ENCODE assay signal across 24 mouse cellular contexts in the genomic region with DNA sequence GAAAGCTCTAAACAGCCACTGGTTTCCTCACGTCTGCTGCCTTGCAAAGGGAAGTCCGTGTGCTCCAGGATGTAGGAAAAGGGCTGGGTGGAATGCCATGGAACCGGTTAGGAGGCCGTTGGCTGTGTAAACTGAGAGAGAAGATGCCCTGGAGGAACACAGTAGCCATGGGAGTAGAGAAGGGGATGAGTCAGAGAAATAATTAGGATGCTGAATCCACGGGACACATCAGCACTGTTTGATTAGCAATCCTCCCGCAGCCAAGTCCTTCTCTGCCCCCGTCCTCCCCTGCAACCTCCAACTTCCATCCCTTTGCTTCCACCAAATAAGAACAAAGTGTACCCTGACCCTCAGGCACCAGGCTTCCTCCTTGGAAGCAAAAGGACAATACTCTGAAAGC.
"Had no signal": no experiment of that assay in that cellular context is flagged by ENCODE, and none has a peak within 500 bp of the region (broad histone marks: within the 10 kb centered on the region; RNA-seq: fewer than 3 reads in every experiment).

No protein-coding gene starts in this region.

- H3K4me1 ChIP-seq: heart, embryonic 13.5 days; heart, embryonic 15.5 days; kidney, embryonic 15.5 days; limb, embryonic 13.5 days; limb, embryonic 15.5 days had no signal

- ATAC-seq: hindbrain, postnatal 0 days; intestine, embryonic 16.5 days had no signal

- H3K9ac ChIP-seq: heart, embryonic 13.5 days; heart, embryonic 15.5 days; hindbrain, embryonic 13.5 days; hindbrain, embryonic 15.5 days; kidney, embryonic 15.5 days; limb, embryonic 13.5 days; limb, embryonic 15.5 days had no signal

- H3K4me2 ChIP-seq: heart, embryonic 11.5 days; heart, embryonic 13.5 days; heart, embryonic 15.5 days; hindbrain, embryonic 13.5 days; hindbrain, embryonic 15.5 days; kidney, embryonic 15.5 days; limb, embryonic 13.5 days; limb, embryonic 15.5 days had no signal

- H3K27me3 ChIP-seq: heart, embryonic 13.5 days; heart, embryonic 15.5 days; hindbrain, embryonic 13.5 days; hindbrain, embryonic 15.5 days; kidney, embryonic 15.5 days; limb, embryonic 13.5 days; limb, embryonic 15.5 days had no signal

- H3K27ac ChIP-seq: heart, embryonic 13.5 days; heart, embryonic 15.5 days; hindbrain, embryonic 13.5 days; hindbrain, embryonic 15.5 days; hindbrain, postnatal 0 days; kidney, embryonic 15.5 days; kidney, postnatal 0 days; limb, embryonic 13.5 days; limb, embryonic 15.5 days had no signal

- H3K9me3 ChIP-seq: heart, embryonic 13.5 days; heart, embryonic 15.5 days; hindbrain, embryonic 13.5 days; hindbrain, embryonic 15.5 days; kidney, embryonic 15.5 days; limb, embryonic 13.5 days; limb, embryonic 15.5 days had no signal

- H3K4me3 ChIP-seq: heart, embryonic 13.5 days; heart, embryonic 15.5 days; hindbrain, embryonic 13.5 days; hindbrain, embryonic 15.5 days; kidney, embryonic 15.5 days; limb, embryonic 13.5 days; limb, embryonic 15.5 days had no signal

- DNase-seq: gastrocnemius, postnatal 10 days; gastrocnemius, postnatal 25 days; heart, adult 18-20 months; heart, postnatal 14 days; heart, postnatal 36 days; kidney, adult 11 months; kidney, adult 2 months; kidney, adult 9 months; kidney, postnatal 14 days; kidney, postnatal 36 days; layer of hippocampus, adult 9-11 months; layer of hippocampus, postnatal 36 days; left cerebral cortex, postnatal 4 days had no signal

- H3K36me3 ChIP-seq: heart, embryonic 13.5 days; heart, embryonic 15.5 days; hindbrain, embryonic 13.5 days; hindbrain, embryonic 15.5 days; kidney, embryonic 15.5 days; limb, embryonic 13.5 days; limb, embryonic 15.5 days had no signal
